Mouse (Mus musculus) lung, embryonic 14.5 days (tissue): ENCODE measurements around the gene Mdp1. TPM values are rescaled to one million over a fixed set of nuclear protein-coding genes. Genes with fewer than 3 reads are reported as not detected.

ENCODE experiments used
- ATAC-seq: fragments of 200-750 bp; cut with Nextera tagmentation; 2 replicates; pipeline ENCODE4 v1.8.0; 2017; ENCODE audit warnings: mild to moderate bottlenecking, moderate TSS enrichment, moderate library complexity; ENCODE audit not compliant: insufficient read depth
- DNase-seq: peaks from one replicate; pipeline ENCODE4 v3.0.0-alpha.2; 2015
- H3K27ac ChIP-seq: fragments of 300-500 bp; sonication (generic); 2 replicates; pipeline ENCODE4 v1.5.1; 2014; ENCODE audit warnings: low read depth, mild to moderate bottlenecking, moderate library complexity
- H3K27me3 ChIP-seq: fragments of 300-500 bp; sonication (generic); 2 replicates; pipeline ENCODE4 v1.6.1; 2014; ENCODE audit warnings: low read length, control low read depth; ENCODE audit not compliant: insufficient read depth
- H3K36me3 ChIP-seq: fragments of 300-500 bp; sonication (generic); 2 replicates; pipeline ENCODE4 v1.6.1; 2014; ENCODE audit warnings: control low read depth; ENCODE audit not compliant: insufficient read depth
- H3K4me1 ChIP-seq: fragments of 300-500 bp; sonication (generic); 2 replicates; pipeline ENCODE4 v1.6.1; 2014; ENCODE audit warnings: antibody characterized with exemption, control low read depth; ENCODE audit not compliant: insufficient read depth
- H3K4me2 ChIP-seq: fragments of 300-500 bp; sonication (generic); 2 replicates; pipeline ENCODE4 v1.6.1; 2014; ENCODE audit warnings: mild to moderate bottlenecking
- H3K4me3 ChIP-seq: fragments of 300-500 bp; sonication (generic); 2 replicates; pipeline ENCODE4 v1.5.1; 2014; ENCODE audit warnings: low read depth, low read length
- H3K9ac ChIP-seq: fragments of 300-500 bp; sonication (generic); 2 replicates; pipeline ENCODE4 v1.6.1; 2014
- H3K9me3 ChIP-seq: fragments of 300-500 bp; sonication (generic); 2 replicates; pipeline ENCODE4 v1.6.1; 2016; ENCODE audit warnings: low read depth, low read length, control low read depth
- CTCF ChIP-seq: IDR thresholded peaks from 2 replicates; pipeline ENCODE4 v1.5.1; 2016; ENCODE audit warnings: antibody characterized with exemption, low read depth
- WGBS: fragments of 180-500 bp; shearing (Covaris S2); extraction: QIAGEN DNeasy Blood & Tissue Kit; methylation state at CpG from one replicate; pipeline ENCODE4 v1.1.7; 2014; 5-methylcytosine and 5-hydroxymethylcytosine counted together
- polyA plus RNA-seq: library from polyadenylated mRNA; unstranded; fragments of >200 nt; fragmentation: Nextera tagmentation; extraction: Ambion mirVana; gene quantifications from 2 replicates; pipeline ENCODE4 v1.2.1, GENCODE M21; 2014

The Mdp1 gene
- polyA plus RNA-seq, 1 experiment from 2014 or later, result 52.0 TPM

- no peak for TF ChIP-seq CTCF
- Histone ChIP-seq H3K9ac (peak overlapping the region; percentile 77), H3K4me3 (peak overlapping the region; percentile 70), H3K36me3 (peaks cover 18% of the 10 kb centered on the region), H3K4me2 (peak overlapping the region; percentile 70), H3K9me3 (no peaks in the 10 kb centered on the region), H3K4me1 (peaks cover 5% of the 10 kb centered on the region; the same call in 1 of the 2 replicates), H3K27me3 (no peaks in the 10 kb centered on the region), H3K27ac (peak overlapping the region; percentile 68; the same call in 1 of the 2 replicates)
- under 1% methylated on average over 12 of the region's 12 CpGs for WGBS
- ATAC-seq (peak; percentile 55), DNase-seq (no peak)
Measured at GRCm38 (mm10) chr14:55671486-55671832, 11.2 kb upstream of the Mdp1 start.

DNA sequence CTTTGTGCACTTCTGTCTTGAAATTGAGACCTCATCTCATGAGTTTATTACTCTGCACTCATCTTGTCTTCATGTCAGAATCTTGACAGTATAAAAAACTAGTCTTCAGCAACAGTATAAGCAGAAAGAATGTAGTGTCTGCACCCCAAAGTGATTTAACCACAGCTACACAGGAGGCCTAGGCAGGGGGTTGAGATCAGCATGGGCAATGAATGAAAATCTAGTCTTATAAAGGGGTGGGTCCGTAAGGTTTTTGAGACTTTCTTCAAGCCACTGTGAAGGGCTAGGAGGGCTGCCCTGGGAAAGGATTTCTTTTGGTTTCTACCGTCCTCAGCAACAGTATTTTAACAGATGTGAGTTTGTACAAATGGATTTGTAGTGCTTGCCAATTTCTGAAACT is 328 bp upstream of the Mdp1 start:
- Histone ChIP-seq H3K4me1 (peaks cover 5% of the 10 kb centered on the region; the same call in 1 of the 2 replicates), H3K36me3 (peaks cover 44% of the 10 kb centered on the region), H3K9me3 (no peaks in the 10 kb centered on the region), H3K27ac (no peak overlapping the region), H3K27me3 (no peaks in the 10 kb centered on the region), H3K4me2 (peak overlapping the region; percentile 70), H3K9ac (peak overlapping the region; percentile 81; the same call in 1 of the 2 replicates), H3K4me3 (peak overlapping the region; percentile 56)
- no peak for TF ChIP-seq CTCF
- no peak for DNase-seq
- ATAC-seq, result peak; percentile 22; the same call in 1 of the 2 replicates
- 34% methylated on average over 2 of the region's 2 CpGs for WGBS

DNA sequence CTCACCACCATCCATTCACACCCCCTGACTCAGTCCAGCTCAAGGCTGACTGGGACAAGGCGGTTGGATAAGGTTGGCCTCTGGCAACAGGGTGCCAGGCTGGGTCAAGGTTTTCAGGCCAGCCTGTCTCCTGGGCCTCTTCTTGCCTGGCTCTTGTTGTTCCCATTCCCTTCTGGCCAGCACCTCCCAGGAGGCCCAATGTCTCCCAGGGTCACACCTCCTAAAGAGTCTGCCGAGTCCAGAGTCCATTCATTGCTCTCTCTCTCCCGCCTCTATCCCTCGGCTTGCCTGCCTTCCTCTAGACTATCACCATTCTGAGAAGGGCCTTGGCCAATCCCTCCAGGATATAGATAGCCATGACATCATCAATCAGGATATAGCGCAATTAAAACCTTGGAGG is 2.3 kb downstream of the Mdp1 start:
- 86% methylated on average over 5 of the region's 5 CpGs for WGBS
- no peak overlapping the region for H3K9ac ChIP-seq
- no peaks in the 10 kb centered on the region for H3K9me3 ChIP-seq
- DNase-seq (no peak), ATAC-seq (no peak)
- H3K27me3 ChIP-seq, result no peaks in the 10 kb centered on the region
- H3K4me3 ChIP-seq, result no peak overlapping the region
- peaks cover 29% of the 10 kb centered on the region for H3K36me3 ChIP-seq
- H3K27ac ChIP-seq, result no peak overlapping the region
- no peak overlapping the region for H3K4me2 ChIP-seq
- peaks cover 5% of the 10 kb centered on the region; the same call in 1 of the 2 replicates for H3K4me1 ChIP-seq
- no peak for TF ChIP-seq CTCF

- Histone ChIP-seq H3K4me2 (no peak overlapping the region), H3K4me1 (peaks cover 5% of the 10 kb centered on the region; the same call in 1 of the 2 replicates), H3K27ac (no peak overlapping the region), H3K4me3 (no peak overlapping the region), H3K27me3 (no peaks in the 10 kb centered on the region), H3K9ac (no peak overlapping the region), H3K36me3 (peaks cover 20% of the 10 kb centered on the region), H3K9me3 (no peaks in the 10 kb centered on the region)
- TF ChIP-seq CTCF, result no peak
- ATAC-seq (no peak), DNase-seq (no peak)
- 76% methylated on average over 3 of the region's 3 CpGs for WGBS
Measured at GRCm38 (mm10) chr14:55656935-55657334, 3.4 kb downstream of the Mdp1 start.

DNA sequence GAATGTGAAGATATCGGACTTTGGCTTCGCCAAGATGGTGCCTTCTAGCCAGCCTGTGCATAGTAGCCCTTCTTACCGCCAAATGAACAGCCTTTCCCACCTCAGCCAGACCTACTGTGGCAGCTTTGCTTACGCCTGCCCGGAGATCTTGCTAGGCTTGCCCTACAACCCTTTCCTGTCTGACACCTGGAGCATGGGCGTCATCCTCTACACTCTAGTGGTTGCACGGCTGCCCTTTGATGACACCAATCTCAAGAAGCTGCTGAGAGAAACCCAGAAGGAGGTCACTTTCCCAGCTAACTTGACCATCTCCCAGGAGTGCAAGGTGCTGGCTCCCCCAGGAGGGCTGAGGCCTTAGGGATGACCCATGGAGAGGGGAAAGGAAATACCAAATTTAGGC is 8.8 kb downstream of the Mdp1 start:
- no peak for DNase-seq
- Histone ChIP-seq H3K9ac (no peak overlapping the region), H3K9me3 (no peaks in the 10 kb centered on the region), H3K4me2 (no peak overlapping the region), H3K27ac (no peak overlapping the region), H3K27me3 (no peaks in the 10 kb centered on the region), H3K36me3 (peaks cover 3% of the 10 kb centered on the region; the same call in 1 of the 2 replicates), H3K4me1 (no peaks in the 10 kb centered on the region), H3K4me3 (no peak overlapping the region)
- TF ChIP-seq CTCF, result no peak
- no peak for ATAC-seq
- WGBS, result 80% methylated on average over 7 of the region's 7 CpGs

- no peak within 1 kb of the TSS for H3K4me3 ChIP-seq
- H3K9ac ChIP-seq, result no peak within 1 kb of the TSS
- no peak within 1 kb of the TSS for H3K4me2 ChIP-seq
- no peak within 1 kb of the TSS for H3K27ac ChIP-seq
- H3K27me3 ChIP-seq, result no peaks in the 10 kb centered on the region
- ATAC-seq, result no peak
- peaks cover 11% of the 10 kb centered on the region for H3K36me3 ChIP-seq
- no peak for TF ChIP-seq CTCF
- WGBS, result 92% methylated on average over 2 of the region's 2 CpGs
- no peak for DNase-seq
- no peaks in the 10 kb centered on the region for H3K9me3 ChIP-seq
- peaks cover 2% of the 10 kb centered on the region; the same call in 1 of the 2 replicates for H3K4me1 ChIP-seq
Measured at GRCm38 (mm10) chr14:55649884-55650283, 10.4 kb downstream of the Mdp1 start, which contains the start of gene Tssk4. Gene Tssk4 (plus strand): TSS chr14:55650184.

GRCm38 (mm10) chr14:55644261-55644888 is 15.9 kb downstream of the Mdp1 start:
- Histone ChIP-seq H3K27ac (peak overlapping the region; percentile 96; the same call in 1 of the 2 replicates), H3K9ac (peak overlapping the region; percentile 96), H3K27me3 (no peaks in the 10 kb centered on the region), H3K4me3 (peak overlapping the region; percentile 99), H3K9me3 (no peaks in the 10 kb centered on the region), H3K4me2 (peak overlapping the region; percentile 90), H3K4me1 (peaks cover 6% of the 10 kb centered on the region; the same call in 1 of the 2 replicates), H3K36me3 (peaks cover 35% of the 10 kb centered on the region)
- no peak for ATAC-seq
- no peak for TF ChIP-seq CTCF
- WGBS, result 21% methylated on average over 17 of the region's 17 CpGs
- DNase-seq, result peak; percentile 56
